Mouse (Mus musculus): Measurements from ENCODE around the gene Filip1. TPM values are rescaled to one million over a fixed set of nuclear protein-coding genes. Genes with fewer than 3 reads are reported as not detected.

Gene Filip1
- polyA plus RNA-seq, 1 experiment = 0.01 TPM

GRCm38 (mm10) chr9:79880031-79880430 is 132.6 kb downstream of the Filip1 start:
- H3K79me2 ChIP-seq (ENCODE audit: control insufficient read depth, insufficient read depth) = no peaks in the 10 kb centered on the region
- H3K27me3 ChIP-seq (ENCODE audit: control insufficient read depth, insufficient read depth, insufficient read length) = peaks cover 3% of the 10 kb centered on the region
- TF ChIP-seq CTCF (IDR thresholded peaks at IDR 0.05; ENCODE audit: control insufficient read depth, insufficient read depth, insufficient read length) = no peak
- TF ChIP-seq MAX (IDR thresholded peaks at IDR 0.05) = no peak
- TF ChIP-seq CEBPB (IDR thresholded peaks at IDR 0.05; ENCODE audit: low read depth) = no peak
- no peak for TF ChIP-seq USF1 (IDR thresholded peaks at IDR 0.05; ENCODE audit: low read depth)
- no peak for TF ChIP-seq MYOG (IDR thresholded peaks at IDR 0.05; ENCODE audit: control insufficient read depth, extremely low read depth, insufficient read length)
- H3K36me3 ChIP-seq (ENCODE audit: control insufficient read depth, insufficient read depth) = no peaks in the 10 kb centered on the region
- H3K79me3 ChIP-seq (ENCODE audit: low read depth) = no peaks in the 10 kb centered on the region
- no peak overlapping the region for H3K4me3 ChIP-seq (ENCODE audit: insufficient read depth, poor library complexity, severe bottlenecking)
- H3ac ChIP-seq (ENCODE audit: control insufficient read depth, insufficient read length, low read depth) = no peak overlapping the region

DNA sequence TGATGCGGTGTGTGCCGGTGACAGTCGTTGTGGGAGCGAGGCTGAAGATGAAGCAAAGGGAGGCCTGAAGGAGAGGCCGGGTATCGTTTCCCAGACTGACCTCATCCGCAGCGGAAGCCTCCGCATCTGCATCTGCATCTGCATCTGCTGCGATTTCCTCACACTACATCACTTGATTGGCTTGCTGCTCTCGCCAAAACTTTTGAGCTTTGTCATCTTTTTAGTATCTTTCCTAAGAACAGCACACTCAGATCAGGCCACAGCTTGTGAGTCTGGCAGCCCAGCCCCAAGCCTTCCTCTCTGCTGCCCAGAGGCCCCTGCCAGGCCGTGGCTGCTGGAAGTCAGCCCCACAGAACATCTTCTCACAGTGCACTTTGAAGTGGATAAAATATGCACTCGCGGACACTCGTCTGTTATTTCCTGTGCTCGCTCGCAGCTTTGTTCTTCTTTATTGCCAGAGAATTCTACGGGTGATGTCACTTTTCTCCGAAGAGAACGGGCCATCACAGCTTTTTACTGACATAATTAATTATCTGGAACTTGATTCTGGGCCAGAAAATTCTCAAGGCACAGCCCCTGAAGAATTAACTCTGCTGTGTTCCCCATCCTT is 137.0 kb downstream of the Filip1 start:
- no peak overlapping the region for H3ac ChIP-seq (ENCODE audit: control insufficient read depth, insufficient read length, low read depth)
- H3K79me2 ChIP-seq (ENCODE audit: control insufficient read depth, insufficient read depth) = no peaks in the 10 kb centered on the region
- no peaks in the 10 kb centered on the region for H3K36me3 ChIP-seq (ENCODE audit: control insufficient read depth, insufficient read depth)
- peaks cover 3% of the 10 kb centered on the region for H3K27me3 ChIP-seq (ENCODE audit: control insufficient read depth, insufficient read depth, insufficient read length)
- TF ChIP-seq FOSL1 (IDR thresholded peaks at IDR 0.05; ENCODE audit: insufficient read depth, low read length, poor library complexity, severe bottlenecking) = no peak
- TF ChIP-seq MYOG (IDR thresholded peaks at IDR 0.05; ENCODE audit: control insufficient read depth, extremely low read depth, insufficient read length) = no peak
- TF ChIP-seq USF1 (IDR thresholded peaks at IDR 0.05; ENCODE audit: low read depth) = no peak
- no peak for TF ChIP-seq MYOD1 (IDR thresholded peaks at IDR 0.05; ENCODE audit: control insufficient read depth, insufficient read length, low read depth)
- TF ChIP-seq CEBPB (IDR thresholded peaks at IDR 0.05; ENCODE audit: low read depth) = no peak
- no peak for TF ChIP-seq MAX (IDR thresholded peaks at IDR 0.05)
- no peak for TF ChIP-seq CTCF (IDR thresholded peaks at IDR 0.05; ENCODE audit: control insufficient read depth, insufficient read depth, insufficient read length)
- H3K4me3 ChIP-seq (ENCODE audit: insufficient read depth, poor library complexity, severe bottlenecking) = no peak overlapping the region
- no peaks in the 10 kb centered on the region for H3K79me3 ChIP-seq (ENCODE audit: low read depth)

- H3K4me3 ChIP-seq (ENCODE audit: insufficient read depth, poor library complexity, severe bottlenecking) = no peak overlapping the region
- no peak for TF ChIP-seq MYOD1 (IDR thresholded peaks at IDR 0.05; ENCODE audit: control insufficient read depth, insufficient read length, low read depth)
- TF ChIP-seq CEBPB (IDR thresholded peaks at IDR 0.05; ENCODE audit: low read depth) = no peak
- no peak for TF ChIP-seq USF1 (IDR thresholded peaks at IDR 0.05; ENCODE audit: low read depth)
- TF ChIP-seq FOSL1 (IDR thresholded peaks at IDR 0.05; ENCODE audit: insufficient read depth, low read length, poor library complexity, severe bottlenecking) = no peak
- TF ChIP-seq CTCF (IDR thresholded peaks at IDR 0.05; ENCODE audit: control insufficient read depth, insufficient read depth, insufficient read length) = no peak
- TF ChIP-seq MYOG (IDR thresholded peaks at IDR 0.05; ENCODE audit: control insufficient read depth, extremely low read depth, insufficient read length) = no peak
- TF ChIP-seq MAX (IDR thresholded peaks at IDR 0.05) = no peak
- no peak overlapping the region for H3ac ChIP-seq (ENCODE audit: control insufficient read depth, insufficient read length, low read depth)
- H3K36me3 ChIP-seq (ENCODE audit: control insufficient read depth, insufficient read depth) = no peaks in the 10 kb centered on the region
- no peaks in the 10 kb centered on the region for H3K79me2 ChIP-seq (ENCODE audit: control insufficient read depth, insufficient read depth)
- no peaks in the 10 kb centered on the region for H3K79me3 ChIP-seq (ENCODE audit: low read depth)
- H3K27me3 ChIP-seq (ENCODE audit: control insufficient read depth, insufficient read depth, insufficient read length) = peaks cover 8% of the 10 kb centered on the region
Observed at GRCm38 (mm10) chr9:79872598-79872997, 140.1 kb downstream of the Filip1 start.

GRCm38 (mm10) chr9:79869512-79869911 is 143.1 kb downstream of the Filip1 start:
- H3K27me3 ChIP-seq (ENCODE audit: control insufficient read depth, insufficient read depth, insufficient read length) = peaks cover 4% of the 10 kb centered on the region
- TF ChIP-seq MYOD1 (IDR thresholded peaks at IDR 0.05; ENCODE audit: control insufficient read depth, insufficient read length, low read depth) = no peak
- TF ChIP-seq FOSL1 (IDR thresholded peaks at IDR 0.05; ENCODE audit: insufficient read depth, low read length, poor library complexity, severe bottlenecking) = no peak
- TF ChIP-seq CEBPB (IDR thresholded peaks at IDR 0.05; ENCODE audit: low read depth) = no peak
- TF ChIP-seq MYOG (IDR thresholded peaks at IDR 0.05; ENCODE audit: control insufficient read depth, extremely low read depth, insufficient read length) = no peak
- no peak for TF ChIP-seq MAX (IDR thresholded peaks at IDR 0.05)
- TF ChIP-seq USF1 (IDR thresholded peaks at IDR 0.05; ENCODE audit: low read depth) = no peak
- TF ChIP-seq CTCF (IDR thresholded peaks at IDR 0.05; ENCODE audit: control insufficient read depth, insufficient read depth, insufficient read length) = no peak
- no peak overlapping the region for H3ac ChIP-seq (ENCODE audit: control insufficient read depth, insufficient read length, low read depth)
- no peaks in the 10 kb centered on the region for H3K36me3 ChIP-seq (ENCODE audit: control insufficient read depth, insufficient read depth)
- H3K4me3 ChIP-seq (ENCODE audit: insufficient read depth, poor library complexity, severe bottlenecking) = no peak overlapping the region
- H3K79me3 ChIP-seq (ENCODE audit: low read depth) = no peaks in the 10 kb centered on the region
- no peaks in the 10 kb centered on the region for H3K79me2 ChIP-seq (ENCODE audit: control insufficient read depth, insufficient read depth)

GRCm38 (mm10) chr9:79865998-79866397 is 146.7 kb downstream of the Filip1 start:
- Histone ChIP-seq H3K79me3 (ENCODE audit: low read depth) (no peaks in the 10 kb centered on the region), H3K27me3 (ENCODE audit: control insufficient read depth, insufficient read depth, insufficient read length) (peaks cover 8% of the 10 kb centered on the region), H3K36me3 (ENCODE audit: control insufficient read depth, insufficient read depth) (no peaks in the 10 kb centered on the region), H3K4me3 (ENCODE audit: insufficient read depth, poor library complexity, severe bottlenecking) (no peak overlapping the region), H3ac (ENCODE audit: control insufficient read depth, insufficient read length, low read depth) (no peak overlapping the region), H3K79me2 (ENCODE audit: control insufficient read depth, insufficient read depth) (no peaks in the 10 kb centered on the region)
- no peak for TF ChIP-seq MYOD1 (IDR thresholded peaks at IDR 0.05; ENCODE audit: control insufficient read depth, insufficient read length, low read depth)
- no peak for TF ChIP-seq CEBPB (IDR thresholded peaks at IDR 0.05; ENCODE audit: low read depth)
- TF ChIP-seq USF1 (IDR thresholded peaks at IDR 0.05; ENCODE audit: low read depth) = no peak
- TF ChIP-seq CTCF (IDR thresholded peaks at IDR 0.05; ENCODE audit: control insufficient read depth, insufficient read depth, insufficient read length) = no peak
- no peak for TF ChIP-seq FOSL1 (IDR thresholded peaks at IDR 0.05; ENCODE audit: insufficient read depth, low read length, poor library complexity, severe bottlenecking)

DNA sequence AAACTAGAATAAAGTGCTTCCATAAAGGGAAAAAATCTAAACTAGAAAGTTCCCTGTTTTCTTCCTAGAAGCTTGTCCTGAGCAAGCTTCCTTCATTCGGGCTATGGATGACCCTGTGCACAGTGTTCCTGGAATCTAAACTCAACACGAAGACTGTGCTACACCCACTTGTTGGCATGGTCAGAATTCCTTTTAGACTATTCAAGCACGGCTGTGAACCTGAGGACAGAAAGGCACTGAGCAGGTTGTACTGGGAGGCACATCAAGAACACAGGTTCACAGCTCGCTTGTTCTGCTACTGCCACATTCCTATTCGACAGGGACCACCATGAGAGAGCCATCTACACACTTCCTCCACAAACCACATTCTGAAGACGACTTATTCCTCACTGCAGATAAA is 150.1 kb downstream of the Filip1 start:
- H3K36me3 ChIP-seq (ENCODE audit: control insufficient read depth, insufficient read depth) = no peaks in the 10 kb centered on the region
- H3K4me3 ChIP-seq (ENCODE audit: insufficient read depth, poor library complexity, severe bottlenecking) = no peak overlapping the region
- H3K79me2 ChIP-seq (ENCODE audit: control insufficient read depth, insufficient read depth) = no peaks in the 10 kb centered on the region
- H3ac ChIP-seq (ENCODE audit: control insufficient read depth, insufficient read length, low read depth) = no peak overlapping the region
- H3K27me3 ChIP-seq (ENCODE audit: control insufficient read depth, insufficient read depth, insufficient read length) = peaks cover 3% of the 10 kb centered on the region
- H3K79me3 ChIP-seq (ENCODE audit: low read depth) = no peaks in the 10 kb centered on the region
- no peak for TF ChIP-seq FOSL1 (IDR thresholded peaks at IDR 0.05; ENCODE audit: insufficient read depth, low read length, poor library complexity, severe bottlenecking)
- TF ChIP-seq CTCF (IDR thresholded peaks at IDR 0.05; ENCODE audit: control insufficient read depth, insufficient read depth, insufficient read length) = no peak
- TF ChIP-seq CEBPB (IDR thresholded peaks at IDR 0.05; ENCODE audit: low read depth) = no peak
- no peak for TF ChIP-seq MYOG (IDR thresholded peaks at IDR 0.05; ENCODE audit: control insufficient read depth, extremely low read depth, insufficient read length)
- no peak for TF ChIP-seq USF1 (IDR thresholded peaks at IDR 0.05; ENCODE audit: low read depth)
- TF ChIP-seq MYOD1 (IDR thresholded peaks at IDR 0.05; ENCODE audit: control insufficient read depth, insufficient read length, low read depth) = no peak
- no peak for TF ChIP-seq MAX (IDR thresholded peaks at IDR 0.05)

Measured in C2C12 (cell line).